Mouse (Mus musculus) thymus, postnatal 4 days (tissue): ENCODE results near the gene Fancb.

ENCODE experiments used
- DNase-seq: peaks from one replicate; pipeline ENCODE4 v3.0.0; 2021

Fancb gene

GRCm38 (mm10) chrX:164980193-164980775 lies at the start of gene Fancb, which contains the start of gene Mospd2:
Gene Fancb (plus strand): TSS chrX:164980592.
Gene Mospd2 (minus strand): TSS chrX:164980375.
- DNase-seq, result peak; percentile 76

GRCm38 (mm10) chrX:164941540-164941939 lies 38.9 kb upstream of the Fancb start:
- no peak for DNase-seq

GRCm38 (mm10) chrX:164951858-164952576 lies 28.4 kb upstream of the Fancb start:
- DNase-seq, result no peak

GRCm38 (mm10) chrX:164952601-164953375 lies 27.6 kb upstream of the Fancb start:
- DNase-seq, result no peak

GRCm38 (mm10) chrX:164965750-164966448 lies 14.5 kb upstream of the Fancb start:
- DNase-seq, result no peak

GRCm38 (mm10) chrX:164971206-164971605 lies 9.2 kb upstream of the Fancb start:
- no peak for DNase-seq

GRCm38 (mm10) chrX:164978866-164979265 lies 1.5 kb upstream of the Fancb start:
- DNase-seq, result no peak

GRCm38 (mm10) chrX:165003141-165003540 lies 22.7 kb downstream of the Fancb start:
- DNase-seq, result no peak

GRCm38 (mm10) chrX:165004779-165005324 lies 24.5 kb downstream of the Fancb start, which contains the start of gene Gm17604:
Gene Gm17604 (minus strand): TSS chrX:165004829.
- DNase-seq, result no peak
